Mouse (Mus musculus) liver, adult 2 months (tissue): Measurements from ENCODE around the gene Adgrg3. TPM values are rescaled to one million over a fixed set of nuclear protein-coding genes. Genes with fewer than 3 reads are reported as not detected.
A peak's percentile ranks its signal among the peaks of the same experiment; 100 is the strongest.

Experiments used
- DNase-seq: peaks from one replicate; pipeline ENCODE4 v3.0.0-alpha.2; 2011; ENCODE audit warnings: low read depth, low spot score; ENCODE audit errors: extremely low read depth
- H3K27ac ChIP-seq: fragments of 200-500 bp; replicated peaks from 2 replicates; pipeline ENCODE4 v1.5.1; 2012; ENCODE audit warnings: low read depth, mild to moderate bottlenecking, control low read depth, inconsistent platforms, low read length; ENCODE audit not compliant: insufficient read depth
- H3K27me3 ChIP-seq: fragments of 200-500 bp; 2 replicates; pipeline ENCODE4 v1.6.1; 2012; ENCODE audit warnings: mild to moderate bottlenecking, moderate library complexity, low read length, inconsistent platforms; ENCODE audit not compliant: control insufficient read depth, insufficient read depth
- H3K36me3 ChIP-seq: fragments of 200-500 bp; 2 replicates; pipeline ENCODE4 v1.6.1; 2012; ENCODE audit warnings: low read length, inconsistent platforms; ENCODE audit not compliant: control insufficient read depth, insufficient read depth
- H3K4me1 ChIP-seq: fragments of 200-500 bp; 2 replicates; pipeline ENCODE4 v1.6.1; 2011; ENCODE audit warnings: low read length; ENCODE audit not compliant: control insufficient read depth, insufficient read depth
- H3K4me3 ChIP-seq: fragments of 200-500 bp; 2 replicates; pipeline ENCODE4 v1.5.1; 2011; ENCODE audit warnings: low read depth, mild to moderate bottlenecking, control low read depth, low read length, moderate library complexity; ENCODE audit not compliant: insufficient read depth
- H3K79me2 ChIP-seq: fragments of 200-500 bp; 2 replicates; pipeline ENCODE4 v1.6.1; 2012; ENCODE audit warnings: inconsistent platforms, mild to moderate bottlenecking, low read length, moderate library complexity; ENCODE audit not compliant: control insufficient read depth, insufficient read depth
- H3K9ac ChIP-seq: fragments of 200-500 bp; 2 replicates; pipeline ENCODE4 v1.6.1; 2012; ENCODE audit warnings: low read depth, mild to moderate bottlenecking, control low read depth, inconsistent platforms, low read length
- CTCF ChIP-seq: fragments of 200-500 bp; IDR thresholded peaks from 2 replicates; pipeline ENCODE4 v1.5.1; 2011; ENCODE audit warnings: low read depth, low read length, control low read depth
- POLR2A ChIP-seq: fragments of 200-500 bp; IDR thresholded peaks from 2 replicates; pipeline ENCODE4 v1.6.1; 2011; ENCODE audit warnings: low read length, control low read depth; ENCODE audit not compliant: insufficient read depth; ENCODE audit errors: extremely low read depth
- WGBS: fragments of 180-500 bp; shearing (Covaris S2); methylation state at CpG from one replicate; pipeline ENCODE4 v1.1.7; 2018; 5-methylcytosine and 5-hydroxymethylcytosine counted together
- polyA plus RNA-seq: library from polyadenylated mRNA; depleted of rRNA; stranded (reverse); fragments of >200 nt; gene quantifications from 2 replicates; pipeline ENCODE4 v1.2.3, GENCODE M21; 2012; rRNA removed
- total RNA-seq: library from RNA; depleted of rRNA; stranded (reverse); fragments of >200 nt; gene quantifications from 2 replicates; pipeline ENCODE4 v1.2.3, GENCODE M21; 2014; rRNA removed

The Adgrg3 gene
- total and polyA plus RNA-seq, 2 experiments: 3.0 to 8.5 TPM

GRCm38 (mm10) chr8:95081650-95082049, 64.2 kb downstream of the Adgrg3 start:
- Histone ChIP-seq H3K4me3 (peak overlapping the region; percentile 84), H3K36me3 (no peaks in the 10 kb centered on the region), H3K27ac (no peak overlapping the region), H3K9ac (peak overlapping the region; percentile 65), H3K79me2 (no peaks in the 10 kb centered on the region), H3K4me1 (peaks cover 3% of the 10 kb centered on the region; the same call in 1 of the 2 replicates), H3K27me3 (no peaks in the 10 kb centered on the region)
- TF ChIP-seq CTCF (no peak), POLR2A (no peak)
- DNase-seq: no peak
- 11% methylated on average over 11 of the region's 11 CpGs for WGBS

DNA sequence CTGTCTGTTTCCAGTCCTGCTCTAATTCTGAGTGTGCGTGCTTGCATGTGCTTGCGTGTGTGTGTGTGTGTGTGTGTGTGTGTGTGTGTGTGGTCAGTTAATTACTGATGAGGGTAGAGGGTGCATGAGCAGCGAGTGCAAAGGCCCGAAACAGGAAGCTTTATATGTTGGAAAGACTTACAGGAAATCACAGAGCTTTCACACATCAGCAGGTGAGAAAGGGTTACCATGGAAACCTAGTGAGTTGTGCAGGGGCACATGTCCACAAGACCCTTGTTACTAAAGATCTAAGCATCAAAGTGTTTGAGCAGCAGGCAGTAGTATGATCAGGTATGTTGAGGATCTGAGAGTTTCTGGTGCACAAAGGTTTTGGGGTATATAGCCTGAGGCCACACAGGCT, 66.8 kb downstream of the Adgrg3 start:
- Histone ChIP-seq H3K79me2 (no peaks in the 10 kb centered on the region), H3K4me3 (no peak overlapping the region), H3K9ac (no peak overlapping the region), H3K4me1 (peaks cover 3% of the 10 kb centered on the region; the same call in 1 of the 2 replicates), H3K27ac (no peak overlapping the region), H3K27me3 (no peaks in the 10 kb centered on the region), H3K36me3 (no peaks in the 10 kb centered on the region)
- no peak for TF ChIP-seq CTCF
- TF ChIP-seq POLR2A: no peak
- WGBS: 88% methylated on average over 4 of the region's 4 CpGs
- DNase-seq: no peak

- TF ChIP-seq POLR2A: no peak
- TF ChIP-seq CTCF: no peak
- DNase-seq: no peak
- Histone ChIP-seq H3K27ac (no peak overlapping the region), H3K27me3 (no peaks in the 10 kb centered on the region), H3K79me2 (no peaks in the 10 kb centered on the region), H3K36me3 (no peaks in the 10 kb centered on the region), H3K4me3 (no peak overlapping the region), H3K9ac (no peak overlapping the region), H3K4me1 (peaks cover 3% of the 10 kb centered on the region; the same call in 1 of the 2 replicates)
- 85% methylated on average over 10 of the region's 10 CpGs for WGBS
These were observed 67.4 kb downstream of the Adgrg3 start for GRCm38 (mm10) chr8:95084744-95085431.

GRCm38 (mm10) chr8:95085432-95086141, 68.1 kb downstream of the Adgrg3 start:
- no peaks in the 10 kb centered on the region for H3K36me3 ChIP-seq
- H3K27ac ChIP-seq: no peak overlapping the region
- no peak for TF ChIP-seq POLR2A
- TF ChIP-seq CTCF: no peak
- H3K4me3 ChIP-seq: no peak overlapping the region
- no peak overlapping the region for H3K9ac ChIP-seq
- H3K79me2 ChIP-seq: no peaks in the 10 kb centered on the region
- H3K4me1 ChIP-seq: peaks cover 3% of the 10 kb centered on the region; the same call in 1 of the 2 replicates
- no peak for DNase-seq
- 79% methylated on average over 7 of the region's 7 CpGs for WGBS
- H3K27me3 ChIP-seq: no peaks in the 10 kb centered on the region

- H3K79me2 ChIP-seq: no peaks in the 10 kb centered on the region
- H3K27ac ChIP-seq: no peak overlapping the region
- H3K4me1 ChIP-seq: no peaks in the 10 kb centered on the region
- no peak overlapping the region for H3K9ac ChIP-seq
- TF ChIP-seq CTCF: no peak
- TF ChIP-seq POLR2A: no peak
- no peaks in the 10 kb centered on the region for H3K27me3 ChIP-seq
- WGBS: 58% methylated on average over 4 of the region's 4 CpGs
- DNase-seq: no peak
- no peak overlapping the region for H3K4me3 ChIP-seq
- no peaks in the 10 kb centered on the region for H3K36me3 ChIP-seq
These were observed 76.1 kb downstream of the Adgrg3 start for GRCm38 (mm10) chr8:95093574-95093973.

Other genes with a start within 250 kb of the Adgrg3 start
- gene Cx3cl1, start 245.7 kb upstream of the Adgrg3 start, total RNA-seq: 0.55 and 1.0 TPM in 2 replicates
- 0.82 and 1.1 TPM in 2 replicates for gene Cx3cl1, start 245.7 kb upstream of the Adgrg3 start, polyA plus RNA-seq
- not detected in 2 replicates for gene Ccl17, start 207.2 kb upstream of the Adgrg3 start, total RNA-seq
- gene Ccl17, start 207.2 kb upstream of the Adgrg3 start, polyA plus RNA-seq: 0.21 and 0.22 TPM in 2 replicates
- gene Coq9, start 179.4 kb upstream of the Adgrg3 start, total RNA-seq: 148 and 183 TPM in 2 replicates
- 280 and 359 TPM in 2 replicates for gene Coq9, start 179.4 kb upstream of the Adgrg3 start, polyA plus RNA-seq
- gene Ciapin1, start 179.3 kb upstream of the Adgrg3 start, total RNA-seq: 9.5 and 11.9 TPM in 2 replicates
- gene Ciapin1, start 179.3 kb upstream of the Adgrg3 start, polyA plus RNA-seq: 48.9 and 57.3 TPM in 2 replicates
- gene Polr2c, start 160.2 kb upstream of the Adgrg3 start, total RNA-seq: 27.4 and 31.7 TPM in 2 replicates
- gene Polr2c, start 160.2 kb upstream of the Adgrg3 start, polyA plus RNA-seq: 44.1 and 47.3 TPM in 2 replicates
- gene Dok4, start 141.4 kb upstream of the Adgrg3 start, total RNA-seq: 0.83 and 1.5 TPM in 2 replicates
- gene Dok4, start 141.4 kb upstream of the Adgrg3 start, polyA plus RNA-seq: 1.4 and 1.5 TPM in 2 replicates
- 0.46 and 0.94 TPM in 2 replicates for gene Ccdc102a, start 99.6 kb upstream of the Adgrg3 start, total RNA-seq
- gene Ccdc102a, start 99.6 kb upstream of the Adgrg3 start, polyA plus RNA-seq: 0.90 and 1.2 TPM in 2 replicates
- gene Adgrg5, start 94.0 kb upstream of the Adgrg3 start, total RNA-seq: 0.18 and 0.27 TPM in 2 replicates
- gene Adgrg5, start 94.0 kb upstream of the Adgrg3 start, polyA plus RNA-seq: 0.58 and 0.77 TPM in 2 replicates
- 0.55 and 2.3 TPM in 2 replicates for gene Adgrg1, start 42.9 kb upstream of the Adgrg3 start, total RNA-seq
- 3.0 and 4.2 TPM in 2 replicates for gene Adgrg1, start 42.9 kb upstream of the Adgrg3 start, polyA plus RNA-seq
- not detected in 2 replicates for gene Drc7, start 37.4 kb downstream of the Adgrg3 start, total RNA-seq
- gene Drc7, start 37.4 kb downstream of the Adgrg3 start, polyA plus RNA-seq: not detected in 2 replicates
- gene Katnb1, start 63.5 kb downstream of the Adgrg3 start, total RNA-seq: 1.2 and 1.3 TPM in 2 replicates
- 2.5 and 3.2 TPM in 2 replicates for gene Katnb1, start 63.5 kb downstream of the Adgrg3 start, polyA plus RNA-seq
- 6.8 and 9.3 TPM in 2 replicates for gene Kifc3, start 185.1 kb downstream of the Adgrg3 start, total RNA-seq
- 17.3 and 28.3 TPM in 2 replicates for gene Kifc3, start 185.1 kb downstream of the Adgrg3 start, polyA plus RNA-seq